Mouse (Mus musculus): ENCODE data around the gene Olfr1122.
"Not testable (repeated sequence)": the region's sequence is repeated elsewhere in the genome, so short reads cannot be mapped to it uniquely, and the experiment has no call there.

Olfr1122 gene

GRCm38 (mm10) chr2:87385549-87385948 lies at the start of gene Olfr1122:
Olfr1122 (plus strand) TSS chr2:87385849.
- DNase-seq: no peak

- DNase-seq: no peak
These were observed 31.1 kb upstream of the Olfr1122 start, which contains the start of gene Olfr1120 for GRCm38 (mm10) chr2:87354515-87354914. Olfr1120 (plus strand) TSS chr2:87354815.

GRCm38 (mm10) chr2:87360121-87360520 lies 25.5 kb upstream of the Olfr1122 start:
- not testable (repeated sequence) for DNase-seq

- DNase-seq: no peak
These were observed 16.1 kb upstream of the Olfr1122 start, which contains the start of gene Olfr1121 for GRCm38 (mm10) chr2:87369595-87369994. Olfr1121 (plus strand) TSS chr2:87369895.

GRCm38 (mm10) chr2:87371726-87372125 lies 13.9 kb upstream of the Olfr1122 start:
- no peak for DNase-seq

GRCm38 (mm10) chr2:87383935-87384334 lies 1.7 kb upstream of the Olfr1122 start:
- no peak for DNase-seq

GRCm38 (mm10) chr2:87393605-87394004 lies 8.0 kb downstream of the Olfr1122 start:
- not testable (repeated sequence) for DNase-seq

GRCm38 (mm10) chr2:87394686-87395085 lies 9.0 kb downstream of the Olfr1122 start:
- not testable (repeated sequence) for DNase-seq

- no peak for DNase-seq
These were observed 30.7 kb downstream of the Olfr1122 start, which contains the start of gene Olfr1123 for GRCm38 (mm10) chr2:87416335-87416734. Olfr1123 (plus strand) TSS chr2:87416635.

GRCm38 (mm10) chr2:87429975-87430374 lies 44.3 kb downstream of the Olfr1122 start, which contains the start of gene Olfr1124:
Olfr1124 (plus strand) TSS chr2:87430275.
- DNase-seq: no peak

GRCm38 (mm10) chr2:87437731-87438130 lies 52.1 kb downstream of the Olfr1122 start:
- DNase-seq: no peak
